Mouse (Mus musculus): ENCODE measurements around the gene S100a16.

Gene S100a16

DNA sequence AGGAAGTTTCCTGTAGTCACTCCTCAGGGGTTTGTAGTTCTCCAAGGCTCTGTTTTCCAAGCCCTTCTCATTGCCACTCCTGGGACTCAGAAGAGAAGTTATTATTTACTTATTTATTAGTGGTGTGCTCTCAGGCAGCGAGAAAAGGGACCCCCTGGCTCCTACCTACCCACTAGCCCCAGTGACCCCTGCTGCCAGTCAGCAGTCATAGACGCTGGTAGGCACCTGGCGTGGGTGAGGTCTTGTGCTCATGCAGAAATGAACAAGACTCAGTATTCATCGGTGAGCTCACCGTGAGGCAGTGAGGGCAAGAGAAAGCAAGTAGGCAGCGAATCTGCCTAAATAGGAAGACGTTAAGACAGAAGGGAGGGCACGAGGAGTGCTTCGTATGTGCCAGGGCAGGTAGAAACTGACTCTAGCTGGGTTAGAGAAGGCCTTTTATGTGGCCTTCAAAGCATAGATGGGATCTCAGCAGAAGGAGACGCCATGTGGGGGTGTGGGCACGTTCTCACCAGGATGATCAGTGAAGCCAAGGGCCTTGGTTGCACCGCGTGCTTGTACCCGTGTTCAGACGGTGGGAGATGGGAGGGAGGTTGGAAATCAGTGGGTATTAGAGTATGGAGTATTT lies 49.1 kb downstream of the S100a16 start:
- DNase-seq (ENCODE audit: low spot score in 2 of 2), result no peak

DNA sequence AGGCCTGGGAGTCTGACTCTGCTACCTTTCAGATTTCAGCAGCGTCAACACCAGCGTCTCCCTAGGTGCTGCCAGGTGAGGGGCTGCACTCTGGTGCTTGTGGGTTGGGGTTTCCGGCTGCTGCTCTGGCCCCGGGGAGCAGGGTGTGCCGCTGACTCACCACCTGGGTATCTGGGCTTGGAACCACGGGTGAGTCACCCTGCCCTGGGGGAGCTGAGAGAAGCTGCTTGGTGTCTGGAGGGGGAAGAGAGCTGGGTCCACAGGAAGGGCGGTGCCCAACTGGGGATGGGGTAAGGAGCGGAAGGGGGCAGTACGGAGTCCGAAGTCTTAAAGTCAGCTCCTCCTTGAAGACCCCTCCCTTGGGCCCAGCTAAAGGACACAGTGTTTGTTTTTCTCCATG lies 49.9 kb downstream of the S100a16 start:
- no peak for DNase-seq (ENCODE audit: low spot score in 2 of 2)

DNA sequence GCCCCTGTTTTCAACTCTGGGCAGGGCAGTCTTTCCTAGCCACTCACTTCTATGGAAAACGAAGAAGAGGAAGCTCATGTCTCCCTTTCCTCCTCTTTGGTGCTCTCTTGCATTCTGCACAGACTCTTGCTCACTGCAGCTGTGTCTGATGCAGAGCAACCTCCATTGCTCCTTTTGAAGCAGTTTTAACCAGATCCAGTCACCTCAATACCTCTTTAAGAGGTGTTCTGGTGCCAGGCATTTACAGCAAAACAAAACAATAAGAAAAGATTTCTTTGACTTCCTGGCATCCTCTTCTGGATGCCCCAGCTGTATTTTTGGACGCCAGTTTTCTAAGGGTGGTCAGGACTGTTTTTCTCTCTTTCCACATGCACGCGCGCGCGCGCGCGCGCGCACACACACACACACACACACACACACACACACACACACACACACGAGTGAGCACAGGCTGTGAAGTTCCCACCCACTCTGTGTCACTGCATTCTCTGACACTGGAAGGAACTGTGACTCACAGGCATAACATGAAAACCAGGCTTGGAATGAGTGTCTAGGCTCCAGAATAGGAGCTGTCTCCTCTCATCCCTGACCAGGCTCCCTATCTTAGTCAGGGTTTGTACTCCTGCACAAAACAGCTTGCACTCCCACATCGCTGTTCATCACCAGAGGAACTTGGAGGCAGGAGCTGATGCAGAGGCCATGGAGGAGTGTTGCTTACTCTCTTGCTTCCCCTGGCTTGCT lies 50.5 kb downstream of the S100a16 start:
- peak; percentile 57 to 62 for DNase-seq (ENCODE audit: low spot score in 2 of 2)

DNA sequence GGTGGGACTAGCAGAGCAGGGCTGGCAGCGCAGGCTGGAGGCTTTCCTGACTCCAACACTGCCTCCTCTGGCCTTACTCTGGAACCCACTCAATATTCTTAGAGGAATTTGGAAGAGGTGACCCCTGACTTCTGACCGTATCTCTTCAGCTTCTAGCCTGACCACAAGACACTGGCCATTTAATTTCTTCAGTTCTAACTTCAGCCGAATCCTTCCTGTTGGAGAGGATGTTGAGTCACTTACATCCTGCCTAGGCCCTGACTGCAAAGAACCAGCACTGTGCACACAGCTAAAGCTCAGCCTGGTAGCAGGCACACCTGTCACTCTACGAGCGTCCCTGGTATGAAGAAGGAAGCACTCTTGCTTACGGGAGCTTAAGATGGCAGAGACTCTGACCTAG lies 52.3 kb downstream of the S100a16 start:
- DNase-seq (ENCODE audit: low spot score in 2 of 2), result no peak

DNA sequence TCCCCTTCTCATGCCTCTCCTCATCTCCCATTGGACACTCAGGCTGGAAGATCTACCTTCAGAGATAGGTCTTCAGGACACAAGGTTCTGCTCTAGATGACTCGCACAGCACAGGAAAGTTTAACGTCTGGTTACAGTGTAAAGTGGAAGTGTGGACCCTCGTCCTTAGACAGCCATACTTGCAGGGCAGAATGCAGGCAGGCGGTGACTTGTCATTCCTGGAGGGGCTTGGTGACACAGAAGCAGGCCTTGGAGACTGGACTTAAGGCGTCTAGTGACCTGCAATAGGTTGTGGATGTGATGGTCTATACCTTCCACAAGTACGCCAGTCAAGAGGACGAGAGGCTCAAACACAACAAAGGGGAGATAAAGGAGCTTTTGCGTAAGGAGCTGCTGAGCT lies 52.9 kb downstream of the S100a16 start, which contains the start of gene S100a2:
TSS of gene S100a2 (plus strand) at position 301 of the 400 bp plus-strand sequence.
- no peak for DNase-seq (ENCODE audit: low spot score in 2 of 2)
